8 mouse cellular contexts compared by ENCODE assay signal in the genomic region with DNA sequence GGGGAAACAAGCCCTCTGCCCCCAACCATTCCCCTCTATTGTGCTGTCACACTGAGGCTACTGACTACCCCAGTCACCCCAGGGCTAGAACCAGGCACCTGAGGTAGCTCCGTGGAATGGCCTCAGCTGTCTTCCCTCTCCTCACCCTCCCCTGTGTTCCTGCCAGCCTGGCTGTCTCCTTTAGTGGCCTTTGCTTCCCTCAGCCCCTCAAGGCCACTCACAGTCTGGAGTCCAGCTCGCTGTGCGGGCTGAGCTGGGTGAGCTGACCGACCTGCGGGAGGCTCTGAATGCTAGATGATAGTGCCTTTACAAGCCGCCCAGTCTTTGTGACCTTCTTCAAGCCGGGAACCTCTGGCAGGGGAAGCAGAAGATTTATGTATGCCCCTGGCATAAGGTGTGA. TPM values are rescaled to one million over a fixed set of nuclear protein-coding genes. Genes with fewer than 3 reads are reported as not detected.
"Had no signal": no experiment of that assay in that cellular context is flagged by ENCODE, and none has a peak within 500 bp of the region (broad histone marks: within the 10 kb centered on the region; RNA-seq: fewer than 3 reads in every experiment).

No protein-coding gene starts in this region.

- DNase-seq: kidney, adult 8-10 months; liver, embryonic 13.5 days; liver, postnatal 0 days; lung, postnatal 14 days; retina, postnatal 1 day; thymus, postnatal 14 days had no signal

RNA-seq across cellular contexts. Expression of a gene that starts 16.7 kb away (rescaled TPM):
- total RNA-seq: monocyte, adult 5-6 weeks had no signal

RNA-seq across cellular contexts. Expression of a gene that starts 50.5 kb away (rescaled TPM):
- total RNA-seq: monocyte, adult 5-6 weeks; neutrophil, adult 5-6 weeks had no signal
